Mouse (Mus musculus) neural tube, embryonic 12.5 days (tissue): ENCODE data around the gene Wdfy2. TPM values are rescaled to one million over a fixed set of nuclear protein-coding genes. Genes with fewer than 3 reads are reported as not detected.

ENCODE experiments used
- ATAC-seq: fragments of 200-750 bp; cut with Nextera tagmentation; 2 replicates; pipeline ENCODE4 v1.8.0; 2017; ENCODE audit warnings: low read depth, mild to moderate bottlenecking, moderate TSS enrichment, moderate library complexity; ENCODE audit not compliant: low FRiP score
- H3K27ac ChIP-seq: fragments of 300-500 bp; sonication (generic); 2 replicates; pipeline ENCODE4 v1.5.1; 2016
- H3K27me3 ChIP-seq: fragments of 300-500 bp; sonication (generic); replicated peaks from 2 replicates; pipeline ENCODE4 v1.6.1; 2016; ENCODE audit warnings: mild to moderate bottlenecking
- H3K36me3 ChIP-seq: fragments of 300-500 bp; sonication (generic); 2 replicates; pipeline ENCODE4 v1.6.1; 2016; ENCODE audit warnings: mild to moderate bottlenecking
- H3K4me1 ChIP-seq: fragments of 300-500 bp; sonication (generic); 2 replicates; pipeline ENCODE4 v1.6.1; 2016
- H3K4me2 ChIP-seq: fragments of 300-500 bp; sonication (generic); replicated peaks from 2 replicates; pipeline ENCODE4 v1.6.1; 2016; ENCODE audit warnings: mild to moderate bottlenecking
- H3K4me3 ChIP-seq: fragments of 300-500 bp; sonication (generic); 2 replicates; pipeline ENCODE4 v1.5.1; 2016
- H3K9ac ChIP-seq: fragments of 300-500 bp; sonication (generic); 2 replicates; pipeline ENCODE4 v1.6.1; 2016; ENCODE audit warnings: mild to moderate bottlenecking
- H3K9me3 ChIP-seq: fragments of 300-500 bp; sonication (generic); 2 replicates; pipeline ENCODE4 v1.6.1; 2016; ENCODE audit warnings: mild to moderate bottlenecking
- WGBS: fragments of 180-500 bp; shearing (Covaris S2); methylation state at CpG from one replicate; pipeline ENCODE4 v1.1.7; 2016; 5-methylcytosine and 5-hydroxymethylcytosine counted together
- polyA plus RNA-seq: library from polyadenylated mRNA; unstranded; fragments of >200 nt; fragmentation: Nextera tagmentation; extraction: Ambion mirVana; gene quantifications from 2 replicates; pipeline ENCODE4 v1.2.1, GENCODE M21; 2016

Gene Wdfy2
- polyA plus RNA-seq, 1 experiment from 2014 or later, result 13.0 TPM

GRCm38 (mm10) chr14:62916488-62917034, 79.1 kb downstream of the Wdfy2 start:
- H3K9me3 ChIP-seq, result no peaks in the 10 kb centered on the region

GRCm38 (mm10) chr14:62921401-62921800, 83.9 kb downstream of the Wdfy2 start:
- no peak for ATAC-seq
- Histone ChIP-seq H3K9me3 (no peaks in the 10 kb centered on the region), H3K27me3 (no peaks in the 10 kb centered on the region), H3K27ac (no peak overlapping the region), H3K9ac (no peak overlapping the region), H3K4me1 (no peaks in the 10 kb centered on the region), H3K36me3 (no peaks in the 10 kb centered on the region), H3K4me3 (no peak overlapping the region), H3K4me2 (no peak overlapping the region)
- 94% methylated on average over 5 of the region's 5 CpGs for WGBS

More at GRCm38 (mm10) chr14:62916488-62917034, 79.1 kb downstream of the Wdfy2 start:
- H3K27me3 ChIP-seq, result no peaks in the 10 kb centered on the region
- H3K36me3 ChIP-seq, result no peaks in the 10 kb centered on the region
- H3K4me2 ChIP-seq, result no peak overlapping the region
- no peak overlapping the region for H3K27ac ChIP-seq
- 89% methylated on average over 10 of the region's 10 CpGs for WGBS
- H3K9ac ChIP-seq, result no peak overlapping the region
- no peak for ATAC-seq
- H3K4me3 ChIP-seq, result no peak overlapping the region
- no peaks in the 10 kb centered on the region for H3K4me1 ChIP-seq

- no peaks in the 10 kb centered on the region for H3K9me3 ChIP-seq
- no peak overlapping the region for H3K9ac ChIP-seq
- no peaks in the 10 kb centered on the region for H3K27me3 ChIP-seq
- H3K36me3 ChIP-seq, result no peaks in the 10 kb centered on the region
- no peaks in the 10 kb centered on the region for H3K4me1 ChIP-seq
- H3K27ac ChIP-seq, result no peak overlapping the region
- no peak overlapping the region for H3K4me2 ChIP-seq
- no peak overlapping the region for H3K4me3 ChIP-seq
- ATAC-seq, result no peak
These were observed 85.2 kb downstream of the Wdfy2 start for GRCm38 (mm10) chr14:62922637-62923036.

- Histone ChIP-seq H3K4me1 (no peaks in the 10 kb centered on the region), H3K9me3 (no peaks in the 10 kb centered on the region), H3K27ac (no peak overlapping the region), H3K9ac (no peak overlapping the region), H3K27me3 (no peaks in the 10 kb centered on the region), H3K4me3 (no peak overlapping the region), H3K36me3 (peaks cover 6% of the 10 kb centered on the region; the same call in 1 of the 2 replicates), H3K4me2 (no peak overlapping the region)
- 88% methylated on average over 4 of the region's 4 CpGs for WGBS
- ATAC-seq, result no peak
These were observed 87.3 kb downstream of the Wdfy2 start for GRCm38 (mm10) chr14:62924800-62925199.

GRCm38 (mm10) chr14:62928101-62928541, 90.6 kb downstream of the Wdfy2 start:
- Histone ChIP-seq H3K9ac (no peak overlapping the region), H3K36me3 (peaks cover 13% of the 10 kb centered on the region; the same call in 1 of the 2 replicates)
- WGBS, result 81% methylated on average over 5 of the region's 5 CpGs

GRCm38 (mm10) chr14:62935361-62935760, 97.9 kb downstream of the Wdfy2 start:
- no peaks in the 10 kb centered on the region for H3K4me1 ChIP-seq
- 73% methylated on average over 9 of the region's 9 CpGs for WGBS
- no peaks in the 10 kb centered on the region for H3K9me3 ChIP-seq
- no peak overlapping the region for H3K9ac ChIP-seq
- no peaks in the 10 kb centered on the region for H3K27me3 ChIP-seq
- H3K27ac ChIP-seq, result no peak overlapping the region
- no peak overlapping the region for H3K4me3 ChIP-seq
- ATAC-seq, result no peak
- H3K4me2 ChIP-seq, result no peak overlapping the region
- peaks cover 21% of the 10 kb centered on the region for H3K36me3 ChIP-seq

More at GRCm38 (mm10) chr14:62928101-62928541, 90.6 kb downstream of the Wdfy2 start:
- Histone ChIP-seq H3K4me1 (no peaks in the 10 kb centered on the region), H3K9me3 (no peaks in the 10 kb centered on the region), H3K4me2 (no peak overlapping the region), H3K27ac (no peak overlapping the region), H3K4me3 (no peak overlapping the region), H3K27me3 (no peaks in the 10 kb centered on the region)
- no peak for ATAC-seq

- ATAC-seq, result no peak
- Histone ChIP-seq H3K36me3 (peaks cover 14% of the 10 kb centered on the region), H3K4me3 (no peak overlapping the region), H3K9ac (no peak overlapping the region), H3K9me3 (no peaks in the 10 kb centered on the region), H3K4me2 (no peak overlapping the region), H3K27me3 (no peaks in the 10 kb centered on the region), H3K27ac (no peak overlapping the region), H3K4me1 (no peaks in the 10 kb centered on the region)
- WGBS, result 95% methylated on average over 6 of the region's 6 CpGs
These were observed 99.3 kb downstream of the Wdfy2 start for GRCm38 (mm10) chr14:62936631-62937380.

GRCm38 (mm10) chr14:62937675-62938074, 100.2 kb downstream of the Wdfy2 start:
- H3K27me3 ChIP-seq, result no peaks in the 10 kb centered on the region
- no peak overlapping the region for H3K4me2 ChIP-seq
- H3K4me1 ChIP-seq, result no peaks in the 10 kb centered on the region
- 40% methylated on average over 5 of the region's 5 CpGs for WGBS
- no peak overlapping the region for H3K9ac ChIP-seq
- no peak overlapping the region for H3K4me3 ChIP-seq
- H3K27ac ChIP-seq, result no peak overlapping the region
- H3K36me3 ChIP-seq, result peaks cover 14% of the 10 kb centered on the region
- no peaks in the 10 kb centered on the region for H3K9me3 ChIP-seq
- ATAC-seq, result no peak

- no peaks in the 10 kb centered on the region for H3K9me3 ChIP-seq
- no peak overlapping the region for H3K4me3 ChIP-seq
- H3K4me1 ChIP-seq, result no peaks in the 10 kb centered on the region
- 96% methylated on average over 3 of the region's 3 CpGs for WGBS
- H3K27me3 ChIP-seq, result no peaks in the 10 kb centered on the region
- H3K27ac ChIP-seq, result no peak overlapping the region
- no peak overlapping the region for H3K4me2 ChIP-seq
- no peak overlapping the region for H3K9ac ChIP-seq
- ATAC-seq, result no peak
- H3K36me3 ChIP-seq, result peaks cover 20% of the 10 kb centered on the region
These were observed 102.0 kb downstream of the Wdfy2 start for GRCm38 (mm10) chr14:62939435-62939834.

GRCm38 (mm10) chr14:62940383-62941074, 103.1 kb downstream of the Wdfy2 start:
- H3K4me3 ChIP-seq, result no peak overlapping the region
- WGBS, result 93% methylated on average over 14 of the region's 14 CpGs
- no peak for ATAC-seq
- H3K9me3 ChIP-seq, result no peaks in the 10 kb centered on the region
- peaks cover 26% of the 10 kb centered on the region for H3K36me3 ChIP-seq
- H3K27me3 ChIP-seq, result no peaks in the 10 kb centered on the region
- no peak overlapping the region for H3K9ac ChIP-seq
- no peak overlapping the region for H3K4me2 ChIP-seq
- no peak overlapping the region for H3K27ac ChIP-seq
- H3K4me1 ChIP-seq, result no peaks in the 10 kb centered on the region

GRCm38 (mm10) chr14:62946794-62947193, 109.3 kb downstream of the Wdfy2 start:
- peaks cover 24% of the 10 kb centered on the region for H3K36me3 ChIP-seq
- H3K27ac ChIP-seq, result no peak overlapping the region
- WGBS, result 91% methylated on average over 3 of the region's 3 CpGs
- H3K4me3 ChIP-seq, result no peak overlapping the region
- H3K4me2 ChIP-seq, result no peak overlapping the region
- ATAC-seq, result no peak
- H3K9me3 ChIP-seq, result no peaks in the 10 kb centered on the region
- H3K9ac ChIP-seq, result no peak overlapping the region
- H3K27me3 ChIP-seq, result no peaks in the 10 kb centered on the region
- H3K4me1 ChIP-seq, result no peaks in the 10 kb centered on the region

GRCm38 (mm10) chr14:62956091-62956490, 118.6 kb downstream of the Wdfy2 start:
- H3K27ac ChIP-seq, result no peak overlapping the region
- no peak overlapping the region for H3K4me3 ChIP-seq
- WGBS, result 94% methylated on average over 9 of the region's 9 CpGs
- H3K36me3 ChIP-seq, result peaks cover 69% of the 10 kb centered on the region
- no peak for ATAC-seq
- H3K9me3 ChIP-seq, result no peaks in the 10 kb centered on the region
- H3K4me1 ChIP-seq, result no peaks in the 10 kb centered on the region
- H3K27me3 ChIP-seq, result no peaks in the 10 kb centered on the region
- H3K4me2 ChIP-seq, result no peak overlapping the region
- no peak overlapping the region for H3K9ac ChIP-seq
